Mouse (Mus musculus) neutrophil, adult 83 days (primary cell): ENCODE data around the gene 3110070M22Rik. TPM values are rescaled to one million over a fixed set of nuclear protein-coding genes. Genes with fewer than 3 reads are reported as not detected.

Source experiments
- total RNA-seq, 2 experiments: library from RNA; stranded (reverse); gene quantifications; one replicate each; pipeline ENCODE4 v1.2.4; 2023

The 3110070M22Rik gene
- 1 to 10 TPM in 1 of 2 experiments, under 1 TPM in 1; 0.73 to 1.1 TPM for total RNA-seq

DNA sequence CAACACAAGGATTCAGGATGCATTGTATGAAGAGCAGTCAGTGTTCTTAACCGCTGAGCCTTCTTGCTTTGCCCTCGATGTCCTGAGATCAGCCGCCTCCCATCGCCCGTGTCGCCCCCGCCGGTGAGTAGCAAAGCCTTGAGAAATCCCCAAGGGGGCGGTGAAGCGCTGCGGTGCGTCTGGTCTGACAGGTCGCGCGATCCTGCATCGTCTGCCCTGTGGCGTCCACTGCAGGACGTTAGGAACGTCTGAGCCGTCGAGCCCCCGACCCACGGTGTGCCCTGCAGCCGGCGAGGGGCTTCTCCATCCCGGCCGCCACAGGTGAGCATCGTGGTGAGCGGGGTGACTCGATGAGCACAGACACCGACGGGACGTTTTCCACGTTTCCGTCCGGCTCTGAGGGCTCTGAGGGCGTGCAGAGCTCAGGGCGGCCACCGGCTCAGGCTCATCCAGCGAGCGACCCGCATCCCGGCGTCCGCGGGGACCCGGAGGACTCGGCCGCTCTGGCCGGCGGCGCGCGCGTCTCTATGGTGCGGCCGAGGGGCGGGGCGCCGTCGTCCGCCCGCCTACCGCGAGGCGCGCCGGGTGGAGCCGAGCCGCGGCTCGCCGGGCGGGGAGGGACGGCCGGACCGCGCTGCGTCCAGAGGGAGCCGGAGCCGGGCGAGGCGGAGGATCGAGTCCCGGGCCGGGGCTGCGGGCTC is at the start of gene 3110070M22Rik, which contains the start of gene Tmem267:
Gene 3110070M22Rik (minus strand): TSS at position 504 of the 701 bp plus-strand sequence.
Gene Tmem267 (plus strand): TSS at position 160 of the 701 bp plus-strand sequence.

DNA sequence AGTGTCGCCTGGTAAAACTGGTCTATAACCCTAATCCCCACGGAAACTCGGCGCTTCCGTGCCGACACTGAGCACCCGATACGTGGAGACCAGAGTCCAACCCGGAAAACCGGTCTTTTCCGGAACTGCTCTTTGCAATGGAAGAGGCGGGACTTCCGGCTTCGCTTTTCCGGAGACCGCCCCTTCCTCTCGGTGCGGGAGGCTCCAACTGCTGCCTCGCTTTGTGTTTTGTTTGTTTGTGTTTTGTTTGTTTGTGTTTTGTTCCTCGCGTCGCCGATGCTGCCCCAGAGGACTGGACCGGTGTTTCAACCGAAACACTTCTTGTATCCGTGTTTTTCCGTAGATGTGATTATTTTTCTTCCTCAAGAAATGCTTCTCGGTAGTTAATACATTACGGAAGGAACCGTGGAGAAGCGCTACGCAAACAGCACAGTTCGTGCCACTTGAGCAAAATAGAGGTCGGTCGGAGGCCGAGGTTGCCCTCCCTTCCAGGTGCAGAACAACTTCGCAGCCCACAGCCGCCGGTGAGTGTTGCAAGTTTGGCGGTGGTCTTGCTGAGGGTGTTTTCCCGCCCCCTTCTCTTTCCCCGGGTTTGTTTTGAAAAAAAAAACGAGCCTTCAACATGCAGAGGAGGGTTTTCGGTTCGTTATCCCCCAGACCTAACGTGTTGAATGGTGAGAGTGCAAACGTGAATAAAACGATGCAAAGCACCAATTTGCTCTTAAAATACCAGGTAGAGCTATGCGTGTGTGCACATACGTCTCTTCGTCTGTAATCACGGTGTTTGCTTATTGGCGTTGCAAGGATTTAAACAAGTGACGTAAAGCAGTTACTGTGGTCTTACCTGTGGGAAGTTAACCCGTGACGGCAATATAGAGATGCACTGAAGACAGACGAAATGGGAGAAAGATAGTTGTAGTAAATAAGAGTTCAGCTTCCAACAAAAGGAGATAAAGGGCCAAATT is 25.3 kb downstream of the 3110070M22Rik start, which contains the start of gene 4833420G17Rik:
Gene 4833420G17Rik (plus strand): TSS at position 173 of the 965 bp plus-strand sequence.

Other genes starting within 250 kb of the 3110070M22Rik start
- 10 to 100 TPM; 40.9 to 41.9 TPM for gene Paip1, start 59.8 kb downstream of the 3110070M22Rik start, total RNA-seq
- gene 4833420G17Rik, start 25.6 kb downstream of the 3110070M22Rik start, total RNA-seq, result 10 to 100 TPM; 35.3 to 35.6 TPM
- 1 to 10 TPM; 1.3 to 2.4 TPM for gene Tmem267, start 344 bp downstream of the 3110070M22Rik start, total RNA-seq
- not detected for gene Ccl28, start 135.4 kb upstream of the 3110070M22Rik start, total RNA-seq
- gene Hmgcs1, start 202.0 kb upstream of the 3110070M22Rik start, total RNA-seq, result 10 to 100 TPM; 18.7 to 21.5 TPM